Mouse (Mus musculus) neural tube, embryonic 14.5 days (tissue): Measurements from ENCODE around the gene Frmd6. TPM values are rescaled to one million over a fixed set of nuclear protein-coding genes. Genes with fewer than 3 reads are reported as not detected.

Experiments used
- ATAC-seq: fragments of 200-750 bp; cut with Nextera tagmentation; 2 replicates; pipeline ENCODE4 v1.8.0; 2017; ENCODE audit warnings: low read depth, mild to moderate bottlenecking, moderate TSS enrichment, moderate library complexity
- H3K27ac ChIP-seq: fragments of 300-500 bp; sonication (generic); 2 replicates; pipeline ENCODE4 v1.5.1; 2014; ENCODE audit warnings: low read depth, mild to moderate bottlenecking, control low read depth, low read length, moderate library complexity, mixed read lengths
- H3K27me3 ChIP-seq: fragments of 300-500 bp; sonication (generic); 2 replicates; pipeline ENCODE4 v1.6.1; 2014; ENCODE audit warnings: low read length; ENCODE audit not compliant: control insufficient read depth, insufficient read depth
- H3K36me3 ChIP-seq: fragments of 300-500 bp; sonication (generic); 2 replicates; pipeline ENCODE4 v1.6.1; 2014; ENCODE audit warnings: low read length, mixed read lengths; ENCODE audit not compliant: control insufficient read depth, insufficient read depth
- H3K4me1 ChIP-seq: fragments of 300-500 bp; sonication (generic); 2 replicates; pipeline ENCODE4 v1.6.1; 2014; ENCODE audit warnings: low read length; ENCODE audit not compliant: control insufficient read depth, insufficient read depth
- H3K4me2 ChIP-seq: fragments of 300-500 bp; sonication (generic); 2 replicates; pipeline ENCODE4 v1.6.1; 2014; ENCODE audit warnings: mild to moderate bottlenecking, low read depth, low read length, control low read depth
- H3K4me3 ChIP-seq: fragments of 300-500 bp; sonication (generic); 2 replicates; pipeline ENCODE4 v1.5.1; 2014; ENCODE audit warnings: low read depth, low read length, control low read depth, mixed read lengths
- H3K9ac ChIP-seq: fragments of 300-500 bp; sonication (generic); replicated peaks from 2 replicates; pipeline ENCODE4 v1.6.1; 2014; ENCODE audit warnings: low read depth, mild to moderate bottlenecking, control low read depth, low read length, mixed read lengths
- H3K9me3 ChIP-seq: fragments of 300-500 bp; sonication (generic); 2 replicates; pipeline ENCODE4 v1.6.1; 2016; ENCODE audit warnings: low read length; ENCODE audit not compliant: control insufficient read depth
- WGBS: fragments of 180-500 bp; shearing (Covaris S2); extraction: QIAGEN DNeasy Blood & Tissue Kit; methylation state at CpG from one replicate; pipeline ENCODE4 v1.1.7; 2014; 5-methylcytosine and 5-hydroxymethylcytosine counted together
- polyA plus RNA-seq: library from polyadenylated mRNA; unstranded; fragments of >200 nt; fragmentation: Nextera tagmentation; extraction: Ambion mirVana; gene quantifications from 2 replicates; pipeline ENCODE4 v1.2.1, GENCODE M21; 2014

Gene Frmd6
- polyA plus RNA-seq = 7.3 and 13.8 TPM in 2 replicates

DNA sequence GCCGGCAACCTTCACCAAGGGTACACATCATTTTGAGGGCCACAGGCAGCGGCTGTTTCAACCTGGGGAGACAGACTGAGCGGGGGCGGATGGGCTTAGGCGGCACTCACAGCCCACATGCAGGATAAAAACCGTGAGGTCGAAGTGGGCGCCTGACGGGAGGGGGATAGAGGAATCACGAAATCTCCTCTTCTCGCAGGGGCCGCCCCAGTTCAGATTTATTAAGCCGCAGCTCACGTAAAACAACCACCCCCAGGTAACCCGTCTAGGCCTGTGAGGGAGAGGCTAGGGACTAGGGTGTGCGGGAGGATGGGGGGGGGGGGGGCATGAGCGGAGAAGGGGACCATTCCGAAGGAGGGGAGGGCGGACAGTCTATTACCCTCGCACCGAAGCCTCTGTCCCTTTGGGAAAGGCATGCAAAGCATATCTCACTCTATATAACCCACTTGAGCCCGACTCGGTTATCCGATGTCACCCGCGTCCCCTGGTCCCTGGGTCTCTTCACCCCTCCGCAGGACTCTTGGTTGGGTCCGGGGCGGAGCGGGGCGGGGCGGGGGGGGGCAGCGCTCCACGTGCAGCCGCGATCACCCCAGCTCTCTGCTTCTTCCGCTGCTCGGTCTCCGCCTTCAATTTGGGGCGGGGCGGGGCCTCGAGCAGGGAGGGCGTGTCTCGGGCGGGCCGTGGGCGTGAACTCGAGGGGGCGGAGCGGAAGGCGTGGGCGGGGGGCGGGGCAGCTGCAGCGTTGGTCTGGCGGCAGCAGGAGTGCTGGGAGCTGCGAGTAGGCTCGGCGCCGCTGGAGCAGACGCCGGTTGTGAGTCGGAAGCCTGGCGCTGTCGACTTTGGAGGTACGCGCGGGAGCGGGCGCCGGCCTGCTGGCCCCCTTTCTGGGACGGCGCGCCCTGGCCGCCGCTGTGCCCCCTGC, at the start of gene Frmd6:
Gene Frmd6, plus strand, starts transcription at position 786 of the 922 bp plus-strand sequence.
- ATAC-seq = peak; percentile 93
- Histone ChIP-seq H3K4me2 (peak within 1 kb of the TSS; percentile 86), H3K9ac (peak within 1 kb of the TSS; percentile 76), H3K27me3 (no peaks in the 10 kb centered on the region), H3K4me3 (peak within 1 kb of the TSS; percentile 80), H3K4me1 (peaks cover 12% of the 10 kb centered on the region; the same call in 1 of the 2 replicates), H3K36me3 (no peaks in the 10 kb centered on the region), H3K27ac (peak within 1 kb of the TSS; percentile 90), H3K9me3 (no peaks in the 10 kb centered on the region)
- under 1% methylated on average over 66 of the region's 75 CpGs for WGBS

DNA sequence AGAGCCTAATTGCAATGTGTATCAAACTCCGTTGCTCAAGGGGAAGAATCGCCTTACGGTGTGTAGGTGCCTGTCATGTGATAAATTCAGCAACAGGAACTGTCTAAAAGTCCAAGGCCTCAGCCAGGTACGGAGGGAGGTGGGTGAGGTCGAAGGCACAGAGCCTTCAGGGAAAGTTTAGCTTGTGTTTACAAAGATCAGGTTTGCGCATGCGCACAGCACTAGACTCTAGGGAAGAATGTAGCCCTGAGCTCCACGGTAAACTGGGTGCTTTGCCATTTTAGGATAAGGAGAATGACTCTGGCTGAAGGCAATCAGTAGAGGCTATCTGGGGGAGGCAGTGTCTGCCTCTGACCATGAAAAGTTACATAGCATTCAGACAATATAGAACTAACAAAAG, 49.7 kb upstream of the Frmd6 start:
- Histone ChIP-seq H3K4me1 (no peaks in the 10 kb centered on the region), H3K36me3 (no peaks in the 10 kb centered on the region), H3K9me3 (no peaks in the 10 kb centered on the region), H3K4me3 (no peak overlapping the region), H3K9ac (no peak overlapping the region), H3K27ac (no peak overlapping the region), H3K27me3 (no peaks in the 10 kb centered on the region), H3K4me2 (no peak overlapping the region)
- no peak for ATAC-seq
- 96% methylated on average over 8 of the region's 8 CpGs for WGBS

- ATAC-seq = no peak
- WGBS = 79% methylated on average over 12 of the region's 12 CpGs
- H3K4me2 ChIP-seq = no peak overlapping the region
Measured at GRCm38 (mm10) chr12:70776683-70777082, 48.6 kb upstream of the Frmd6 start.

DNA sequence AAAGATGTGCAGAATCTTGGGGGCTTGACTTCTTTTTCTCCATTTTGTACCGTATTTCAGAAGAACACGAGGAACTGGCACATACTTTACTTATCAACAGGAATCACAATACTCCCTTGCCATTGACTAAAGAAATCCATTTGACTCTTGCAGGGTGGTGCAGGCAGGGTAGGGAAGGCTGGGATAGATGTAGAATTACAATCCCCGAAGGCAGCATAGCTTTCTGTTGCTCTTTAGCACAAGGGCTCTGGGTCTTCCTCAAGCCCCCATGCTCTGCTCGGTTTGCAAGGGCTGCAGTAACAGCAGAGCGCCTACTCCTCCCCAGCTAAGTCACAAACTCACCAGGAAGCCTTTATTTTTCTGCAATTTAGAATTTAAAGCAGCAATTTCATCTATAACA, 47.8 kb upstream of the Frmd6 start:
- Histone ChIP-seq H3K36me3 (no peaks in the 10 kb centered on the region), H3K4me2 (no peak overlapping the region), H3K9ac (no peak overlapping the region), H3K9me3 (no peaks in the 10 kb centered on the region), H3K27ac (no peak overlapping the region), H3K4me3 (no peak overlapping the region), H3K27me3 (no peaks in the 10 kb centered on the region), H3K4me1 (no peaks in the 10 kb centered on the region)
- WGBS = 55% methylated on average over 5 of the region's 5 CpGs
- no peak for ATAC-seq

More at GRCm38 (mm10) chr12:70776683-70777082, 48.6 kb upstream of the Frmd6 start:
- H3K4me3 ChIP-seq = no peak overlapping the region
- H3K27me3 ChIP-seq = no peaks in the 10 kb centered on the region
- no peaks in the 10 kb centered on the region for H3K36me3 ChIP-seq
- H3K9me3 ChIP-seq = no peaks in the 10 kb centered on the region
- no peak overlapping the region for H3K9ac ChIP-seq
- no peaks in the 10 kb centered on the region for H3K4me1 ChIP-seq
- no peak overlapping the region for H3K27ac ChIP-seq

DNA sequence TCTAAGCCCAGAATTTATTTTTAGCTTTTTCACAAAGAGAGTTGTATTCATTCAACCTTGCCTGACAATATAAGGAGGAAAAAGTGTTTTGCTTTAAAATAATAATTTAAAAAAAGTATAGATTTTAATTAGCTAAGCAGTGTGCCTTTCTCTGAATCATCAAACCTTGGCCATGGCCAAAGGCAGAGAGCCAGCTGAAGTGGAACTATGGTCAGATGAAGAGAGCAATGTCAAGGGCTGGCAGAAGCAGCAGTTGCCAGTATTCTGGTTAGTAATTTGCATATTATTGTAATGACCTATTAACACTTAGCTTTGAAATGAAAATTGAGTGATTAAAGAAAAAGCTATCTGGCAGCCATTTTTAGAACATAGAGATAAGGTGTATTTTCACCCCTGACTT, 47.4 kb upstream of the Frmd6 start:
- no peaks in the 10 kb centered on the region for H3K4me1 ChIP-seq
- H3K27ac ChIP-seq = no peak overlapping the region
- no peak for ATAC-seq
- H3K27me3 ChIP-seq = no peaks in the 10 kb centered on the region
- H3K9ac ChIP-seq = no peak overlapping the region
- no peaks in the 10 kb centered on the region for H3K36me3 ChIP-seq
- H3K4me3 ChIP-seq = no peak overlapping the region
- H3K4me2 ChIP-seq = no peak overlapping the region
- H3K9me3 ChIP-seq = no peaks in the 10 kb centered on the region

GRCm38 (mm10) chr12:70778271-70778670, 47.0 kb upstream of the Frmd6 start:
- WGBS = 79% methylated on average over 2 of the region's 2 CpGs
- H3K9ac ChIP-seq = no peak overlapping the region
- no peak for ATAC-seq
- H3K4me2 ChIP-seq = no peak overlapping the region
- no peaks in the 10 kb centered on the region for H3K36me3 ChIP-seq
- no peaks in the 10 kb centered on the region; the same call in 1 of the 2 replicates for H3K4me1 ChIP-seq
- H3K9me3 ChIP-seq = no peaks in the 10 kb centered on the region
- H3K27ac ChIP-seq = no peak overlapping the region
- no peak overlapping the region for H3K4me3 ChIP-seq
- no peaks in the 10 kb centered on the region for H3K27me3 ChIP-seq

- H3K9me3 ChIP-seq = no peaks in the 10 kb centered on the region
- WGBS = 37% methylated on average over 3 of the region's 3 CpGs
- no peak overlapping the region for H3K27ac ChIP-seq
- no peak overlapping the region for H3K4me3 ChIP-seq
- no peaks in the 10 kb centered on the region; the same call in 1 of the 2 replicates for H3K4me1 ChIP-seq
- no peak overlapping the region for H3K4me2 ChIP-seq
- no peaks in the 10 kb centered on the region for H3K36me3 ChIP-seq
- H3K27me3 ChIP-seq = no peaks in the 10 kb centered on the region
- no peak for ATAC-seq
- no peak overlapping the region for H3K9ac ChIP-seq
Measured at GRCm38 (mm10) chr12:70778724-70779123, 46.6 kb upstream of the Frmd6 start.

DNA sequence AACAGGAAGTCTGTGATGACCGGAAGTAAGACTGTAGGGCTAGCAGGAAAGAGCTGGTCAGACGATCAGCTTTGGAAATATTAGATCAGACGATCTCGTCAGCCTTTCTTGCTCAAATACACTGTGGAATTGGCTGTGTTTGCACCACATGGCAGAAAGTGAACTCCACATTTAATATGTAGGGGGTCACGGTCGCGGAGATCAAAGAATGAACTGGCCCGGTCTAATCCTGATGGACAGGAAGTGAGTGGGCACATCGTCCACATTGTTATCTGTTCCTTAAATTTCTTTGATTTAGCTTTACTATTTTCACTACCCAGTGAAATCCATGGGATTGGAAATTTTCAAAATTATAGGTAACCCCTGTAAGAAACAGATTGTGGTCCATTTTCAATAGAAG, 42.3 kb upstream of the Frmd6 start:
- Histone ChIP-seq H3K4me2 (no peak overlapping the region; the same call in 1 of the 2 replicates), H3K4me1 (no peaks in the 10 kb centered on the region; the same call in 1 of the 2 replicates), H3K27ac (no peak overlapping the region), H3K36me3 (no peaks in the 10 kb centered on the region), H3K9ac (no peak overlapping the region), H3K9me3 (no peaks in the 10 kb centered on the region), H3K27me3 (no peaks in the 10 kb centered on the region), H3K4me3 (no peak overlapping the region)
- 69% methylated on average over 9 of the region's 9 CpGs for WGBS
- ATAC-seq = no peak

DNA sequence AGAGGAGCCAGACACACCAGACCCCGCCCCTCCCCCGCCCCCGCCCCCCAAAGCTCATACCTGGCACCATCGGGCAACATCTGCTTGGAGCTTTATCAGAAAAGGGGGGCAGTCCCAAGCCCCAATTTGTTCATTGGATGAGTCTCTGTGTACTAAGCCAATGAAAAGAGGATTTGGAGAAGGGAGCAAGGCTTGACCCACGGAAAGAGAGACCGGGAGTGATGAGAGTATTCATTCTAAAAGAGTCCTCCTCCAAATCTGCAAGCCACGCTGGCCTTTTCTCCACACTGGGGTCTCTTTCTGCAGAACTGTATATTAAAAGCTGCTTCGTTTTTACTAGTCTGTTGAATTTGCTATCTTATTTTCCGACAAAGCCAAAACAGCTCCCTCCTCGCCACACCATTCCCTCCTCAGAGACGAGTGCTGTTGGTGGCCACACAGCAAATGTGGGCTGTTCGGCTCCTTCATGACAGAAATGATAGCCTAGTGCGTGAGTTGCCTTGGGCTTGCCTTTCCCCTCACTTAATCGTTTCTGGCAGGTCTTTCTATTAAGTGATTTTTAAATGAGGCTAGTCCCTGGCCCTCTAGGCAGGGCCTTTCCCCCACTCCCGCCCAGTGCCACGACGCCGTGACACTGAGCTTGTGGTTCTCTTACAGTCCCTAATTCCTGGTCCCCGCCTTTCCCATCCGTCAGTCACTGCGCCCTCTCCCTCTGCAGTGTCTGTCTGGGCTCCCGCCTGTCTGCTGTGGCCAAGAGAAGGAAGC, 41.7 kb upstream of the Frmd6 start:
- no peak; the same call in 1 of the 2 replicates for ATAC-seq
- Histone ChIP-seq H3K9ac (no peak overlapping the region), H3K27me3 (no peaks in the 10 kb centered on the region), H3K4me1 (no peaks in the 10 kb centered on the region; the same call in 1 of the 2 replicates), H3K9me3 (no peaks in the 10 kb centered on the region), H3K27ac (no peak overlapping the region), H3K4me3 (no peak overlapping the region), H3K4me2 (peak overlapping the region; percentile 28; the same call in 1 of the 2 replicates), H3K36me3 (no peaks in the 10 kb centered on the region)
- 21% methylated on average over 22 of the region's 22 CpGs for WGBS
